Comparison of ENCODE assay signal across 9 mouse cellular contexts in the genomic region with DNA sequence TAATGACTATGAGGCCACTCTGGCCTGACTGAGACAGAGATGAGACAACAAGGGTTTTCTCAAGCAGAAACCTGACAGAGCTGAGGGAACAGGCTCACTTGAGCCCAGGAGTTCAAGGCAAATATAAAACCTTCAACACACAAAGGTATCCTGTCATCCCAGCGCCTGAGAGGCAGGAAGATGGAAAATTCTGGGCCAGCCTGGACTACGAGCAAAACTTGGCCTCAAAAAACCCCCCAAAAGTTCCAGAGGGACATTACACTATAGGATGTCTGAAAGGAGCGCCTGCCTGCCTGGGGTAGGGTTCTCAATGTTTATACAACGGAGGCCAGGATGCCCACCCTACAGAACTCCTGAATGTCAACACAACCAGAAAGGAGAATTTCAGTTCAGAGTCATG. TPM values are rescaled to one million over a fixed set of nuclear protein-coding genes. Genes with fewer than 3 reads are reported as not detected.
DNase-seq lines count a peak whose midpoint lies in the region; ATAC-seq and TF ChIP-seq lines count a peak whose summit lies in the region.
"Had no signal": no experiment of that assay in that cellular context is flagged by ENCODE, and none has a peak within 500 bp of the region (broad histone marks: within the 10 kb centered on the region; RNA-seq: fewer than 3 reads in every experiment).

No protein-coding gene starts in this region.

- H3K4me3 ChIP-seq in E14TG2a.4 (replicated peaks; ENCODE audit: low read length) = peak overlapping the region; percentile 98
- H3K4me3 ChIP-seq in heart, embryonic 15.5 days = peak overlapping the region; percentile 95
- H3K4me3 ChIP-seq in liver, embryonic 16.5 days (ENCODE audit: low read depth, low read length) = peak overlapping the region; percentile 93

- peak overlapping the region; percentile 96 for H3K9ac ChIP-seq in heart, embryonic 15.5 days
- H3K9ac ChIP-seq in liver, embryonic 16.5 days (ENCODE audit: low read depth, low read length) = peak overlapping the region; percentile 98

- no peak for ATAC-seq in heart, embryonic 15.5 days (replicated peaks; ENCODE audit: insufficient number of reproducible peaks, insufficient read depth, low FRiP score, low read depth)
- ATAC-seq in liver, embryonic 16.5 days (ENCODE audit: low read depth) = no peak

- H3K4me2 ChIP-seq in heart, embryonic 15.5 days = peak overlapping the region; percentile 69
- peak overlapping the region; percentile 83 for H3K4me2 ChIP-seq in liver, embryonic 16.5 days (ENCODE audit: low read depth, low read length)

- peak; percentile 88 for DNase-seq in heart, adult 11 months
- no peak for DNase-seq in heart, adult 9 months (ENCODE audit: low spot score in 2 of 2)
- no peak for DNase-seq in embryo, embryonic 11 days
- no peak for DNase-seq in left cerebral cortex, adult 18-20 months (ENCODE audit: low spot score in 2 of 2)
- DNase-seq in kidney, adult 18-20 months = no peak

- no peaks in the 10 kb centered on the region for H3K9me3 ChIP-seq in E14TG2a.4 (ENCODE audit: low read length)
- H3K9me3 ChIP-seq in heart, embryonic 15.5 days (replicated peaks) = no peaks in the 10 kb centered on the region
- no peaks in the 10 kb centered on the region for H3K9me3 ChIP-seq in liver, embryonic 16.5 days (replicated peaks; ENCODE audit: control insufficient read depth, low read length)

- no peaks in the 10 kb centered on the region for H3K27me3 ChIP-seq in E14TG2a.4 (ENCODE audit: insufficient read depth, low read length)
- no peaks in the 10 kb centered on the region for H3K27me3 ChIP-seq in heart, embryonic 15.5 days
- H3K27me3 ChIP-seq in liver, embryonic 16.5 days (ENCODE audit: control insufficient read depth, insufficient read depth, low read depth, low read length) = no peaks in the 10 kb centered on the region

- no peak for TF ChIP-seq CTCF in E14TG2a.4 (conservative IDR thresholded peaks at IDR 0.05; ENCODE audit: low read length)

- WGBS in heart, embryonic 15.5 days = 59% methylated on average over 4 of the region's 4 CpGs
- 55% methylated on average over 4 of the region's 4 CpGs for WGBS in liver, embryonic 16.5 days (ENCODE audit: insufficient replicate concordance)

- peaks cover 44% of the 10 kb centered on the region for H3K36me3 ChIP-seq in E14TG2a.4 (ENCODE audit: insufficient read depth, low read length)
- peaks cover 13% of the 10 kb centered on the region; the same call in 1 of the 2 replicates for H3K36me3 ChIP-seq in heart, embryonic 15.5 days
- no peaks in the 10 kb centered on the region for H3K36me3 ChIP-seq in liver, embryonic 16.5 days (ENCODE audit: control insufficient read depth, insufficient read depth)

- peaks cover 78% of the 10 kb centered on the region for H3K4me1 ChIP-seq in E14TG2a.4 (replicated peaks; ENCODE audit: low read depth, low read length)
- peaks cover 49% of the 10 kb centered on the region for H3K4me1 ChIP-seq in heart, embryonic 15.5 days (replicated peaks)
- H3K4me1 ChIP-seq in liver, embryonic 16.5 days (ENCODE audit: control insufficient read depth, low read depth, low read length) = peaks cover 55% of the 10 kb centered on the region

- no peak overlapping the region; the same call in 1 of the 2 replicates for H3K27ac ChIP-seq in heart, embryonic 15.5 days
- peak overlapping the region; percentile 11; the same call in 1 of the 2 replicates for H3K27ac ChIP-seq in liver, embryonic 16.5 days (ENCODE audit: low read length)

RNA-seq across cellular contexts. Expression of a gene that starts 1.2 kb away (rescaled TPM):
- 67.0 and 93.4 TPM in 2 replicates for polyA plus RNA-seq in heart, embryonic 15.5 days (2015; fragmentation: Nextera tagmentation; extraction: Ambion mirVana)
- 44.9 and 46.0 TPM in 2 replicates for polyA plus RNA-seq in liver, embryonic 16.5 days (2015; fragmentation: Nextera tagmentation; extraction: Ambion mirVana)
- 10 to 100 TPM; 36.4 to 39.3 TPM for total RNA-seq in left cerebral cortex, adult 18-20 months (2021)

RNA-seq across cellular contexts. Expression of a gene that starts 5.0 kb away (rescaled TPM):
- 10.1 and 15.0 TPM in 2 replicates for polyA plus RNA-seq in heart, embryonic 15.5 days (2015; fragmentation: Nextera tagmentation; extraction: Ambion mirVana)
- polyA plus RNA-seq in liver, embryonic 16.5 days (2015; fragmentation: Nextera tagmentation; extraction: Ambion mirVana) = 14.5 TPM in 2 replicates
- total RNA-seq in left cerebral cortex, adult 18-20 months (2021) = 1 to 10 TPM; 1.9 to 2.7 TPM

RNA-seq across cellular contexts. Expression of a gene that starts 29.7 kb away (rescaled TPM):
- polyA plus RNA-seq in heart, embryonic 15.5 days (2015; fragmentation: Nextera tagmentation; extraction: Ambion mirVana) = 61.1 and 81.1 TPM in 2 replicates
- 14.9 and 16.2 TPM in 2 replicates for polyA plus RNA-seq in liver, embryonic 16.5 days (2015; fragmentation: Nextera tagmentation; extraction: Ambion mirVana)
- total RNA-seq in left cerebral cortex, adult 18-20 months (2021) = 10 to 100 TPM; 85.0 to 94.3 TPM

RNA-seq across cellular contexts. Expression of a gene that starts 29.8 kb away (rescaled TPM):
- 13.7 and 17.2 TPM in 2 replicates for polyA plus RNA-seq in heart, embryonic 15.5 days (2015; fragmentation: Nextera tagmentation; extraction: Ambion mirVana)
- polyA plus RNA-seq in liver, embryonic 16.5 days (2015; fragmentation: Nextera tagmentation; extraction: Ambion mirVana) = 3.5 and 4.5 TPM in 2 replicates
- total RNA-seq in left cerebral cortex, adult 18-20 months (2021) = 1 to 10 TPM; 1.9 to 2.8 TPM
- total RNA-seq: common myeloid progenitor, adult 5-6 weeks had no signal

RNA-seq across cellular contexts. Expression of a gene that starts 39.6 kb away (rescaled TPM):
- polyA plus RNA-seq in heart, embryonic 15.5 days (2015; fragmentation: Nextera tagmentation; extraction: Ambion mirVana) = 42.0 and 45.0 TPM in 2 replicates
- 14.1 and 15.3 TPM in 2 replicates for polyA plus RNA-seq in liver, embryonic 16.5 days (2015; fragmentation: Nextera tagmentation; extraction: Ambion mirVana)
- total RNA-seq in left cerebral cortex, adult 18-20 months (2021) = 10 to 100 TPM; 84.1 to 97.8 TPM
